Mouse (Mus musculus) CD8-positive naive resting alpha-beta T cell, adult 2 months (primary cell): ENCODE results near the gene Gmppa.

Experiments used
- DNase-seq, 2 experiments: peaks; one replicate each; pipeline ENCODE4 v3.0.0; 2022; ENCODE audit warnings: low read depth in 2 of 2, low spot score in 2 of 2

Gmppa gene

DNA sequence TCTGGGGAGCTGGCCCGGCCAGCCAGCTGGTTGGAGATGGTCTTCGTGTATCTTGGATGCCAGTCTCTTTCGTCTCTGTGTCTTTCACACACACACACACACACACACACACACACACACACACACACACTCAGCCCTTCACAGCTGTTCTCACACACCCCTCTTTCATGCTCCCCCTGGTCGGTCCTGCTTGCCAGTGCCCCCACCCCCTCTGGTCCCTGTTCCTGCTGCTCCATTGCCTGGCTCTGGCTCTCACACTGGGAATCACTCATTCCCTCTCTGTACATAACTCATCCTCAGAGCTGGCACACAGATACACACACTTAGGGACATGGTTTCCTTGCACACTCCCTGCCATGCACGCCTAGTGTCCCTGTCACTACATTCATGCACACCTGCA lies 16.2 kb downstream of the Gmppa start:
- DNase-seq: no peak

- no peak for DNase-seq
Observed at GRCm38 (mm10) chr1:75455433-75455832, 19.7 kb downstream of the Gmppa start.

GRCm38 (mm10) chr1:75455948-75456347 lies 20.2 kb downstream of the Gmppa start:
- no peak for DNase-seq

- no peak for DNase-seq
Observed at GRCm38 (mm10) chr1:75456746-75457564, 21.2 kb downstream of the Gmppa start.

- DNase-seq: no peak
Observed at GRCm38 (mm10) chr1:75457710-75458024, 21.9 kb downstream of the Gmppa start.

DNA sequence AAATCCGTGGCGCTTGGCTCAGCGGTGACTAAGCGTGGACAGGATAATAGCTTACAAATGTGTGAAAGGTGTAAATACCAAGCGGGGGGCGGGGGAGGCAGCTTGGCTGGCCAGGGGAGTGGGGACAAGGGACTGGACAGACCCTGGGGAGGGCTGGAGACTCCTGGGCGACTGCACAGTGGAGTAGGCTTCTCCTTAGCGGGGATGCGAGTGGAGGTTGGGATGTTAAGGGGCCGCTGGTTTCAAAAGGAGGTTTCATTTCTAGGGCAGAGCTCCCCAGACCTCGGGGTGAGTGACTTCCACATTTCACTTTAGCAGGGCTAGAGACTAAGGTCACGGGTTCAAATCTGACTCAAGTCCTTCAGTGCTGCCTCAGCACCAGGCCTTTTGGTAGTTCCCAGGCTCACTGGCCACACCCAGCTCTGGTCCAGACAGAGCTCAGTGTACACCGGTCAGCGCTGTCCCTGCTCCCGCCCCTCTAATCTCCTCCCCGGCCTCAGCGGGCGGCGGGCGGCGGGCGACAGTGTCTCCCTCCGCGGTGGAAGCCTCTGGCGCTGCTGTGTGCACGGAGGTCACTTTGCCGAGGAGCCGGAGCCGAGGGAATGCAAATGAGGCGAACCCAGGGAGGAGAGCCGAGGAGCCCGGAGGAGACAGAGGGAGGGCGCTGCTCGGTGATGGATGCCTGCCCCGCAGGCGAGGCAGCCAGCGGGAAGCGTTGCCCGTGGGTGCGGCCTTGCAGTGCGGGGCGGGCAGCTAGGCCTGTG lies 22.5 kb downstream of the Gmppa start:
- DNase-seq: no peak

- no peak for DNase-seq
Observed at GRCm38 (mm10) chr1:75458789-75459684, 23.3 kb downstream of the Gmppa start.

DNA sequence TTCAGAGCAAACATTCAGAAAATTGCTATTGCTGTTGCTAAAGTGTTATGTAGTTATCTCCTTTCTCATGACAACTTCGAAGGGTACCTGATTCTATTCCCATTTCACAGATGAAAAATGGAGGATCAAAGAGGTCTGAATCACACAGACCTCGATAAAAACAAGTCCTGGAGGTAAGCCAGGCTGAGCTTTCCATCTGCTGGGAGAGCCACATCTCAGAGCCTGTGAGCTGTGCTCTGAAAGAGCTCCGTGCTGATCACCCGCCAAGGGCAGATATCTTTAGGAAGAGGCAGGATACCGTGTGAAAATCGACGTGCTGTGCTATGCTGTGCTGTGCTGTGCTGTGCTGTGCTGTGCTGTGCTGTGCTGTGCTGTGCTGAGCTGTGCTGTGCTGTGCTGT lies 24.6 kb downstream of the Gmppa start:
- DNase-seq: no peak

GRCm38 (mm10) chr1:75462636-75463035 lies 26.9 kb downstream of the Gmppa start:
- DNase-seq: no peak

DNA sequence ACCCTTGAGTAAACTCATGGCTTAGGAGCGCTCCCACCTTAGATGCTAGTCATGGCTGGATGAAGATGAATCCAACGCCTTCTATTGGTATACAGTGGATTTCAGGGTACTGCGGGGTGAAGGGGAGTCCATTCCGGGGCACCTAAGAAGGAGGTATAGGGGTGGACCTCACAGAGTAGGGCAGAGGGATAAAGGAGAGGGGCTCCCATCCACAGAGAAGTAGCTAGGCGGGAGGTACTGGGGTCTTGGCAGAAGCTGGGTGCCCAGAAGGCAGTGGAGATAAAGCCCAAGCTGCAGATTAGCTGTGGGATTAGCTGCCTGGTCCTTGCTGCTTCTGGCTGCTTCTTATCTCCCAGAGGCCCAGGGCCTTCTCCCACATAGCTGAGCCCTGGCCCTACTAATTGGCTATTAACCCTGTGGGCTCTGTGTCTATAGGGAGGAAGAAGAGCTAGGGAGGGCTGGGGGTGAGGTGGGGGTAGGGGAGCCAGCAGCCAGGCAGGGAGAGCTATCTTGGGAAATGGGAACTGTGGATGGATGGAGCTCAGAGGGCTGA lies 28.0 kb downstream of the Gmppa start:
- DNase-seq: no peak

GRCm38 (mm10) chr1:75467215-75467927 lies 31.6 kb downstream of the Gmppa start:
- peak; percentile 58 to 62 for DNase-seq

- DNase-seq: no peak
Observed at GRCm38 (mm10) chr1:75469287-75469825, 33.6 kb downstream of the Gmppa start.

GRCm38 (mm10) chr1:75476441-75476840 lies 40.7 kb downstream of the Gmppa start:
- DNase-seq: no peak

DNA sequence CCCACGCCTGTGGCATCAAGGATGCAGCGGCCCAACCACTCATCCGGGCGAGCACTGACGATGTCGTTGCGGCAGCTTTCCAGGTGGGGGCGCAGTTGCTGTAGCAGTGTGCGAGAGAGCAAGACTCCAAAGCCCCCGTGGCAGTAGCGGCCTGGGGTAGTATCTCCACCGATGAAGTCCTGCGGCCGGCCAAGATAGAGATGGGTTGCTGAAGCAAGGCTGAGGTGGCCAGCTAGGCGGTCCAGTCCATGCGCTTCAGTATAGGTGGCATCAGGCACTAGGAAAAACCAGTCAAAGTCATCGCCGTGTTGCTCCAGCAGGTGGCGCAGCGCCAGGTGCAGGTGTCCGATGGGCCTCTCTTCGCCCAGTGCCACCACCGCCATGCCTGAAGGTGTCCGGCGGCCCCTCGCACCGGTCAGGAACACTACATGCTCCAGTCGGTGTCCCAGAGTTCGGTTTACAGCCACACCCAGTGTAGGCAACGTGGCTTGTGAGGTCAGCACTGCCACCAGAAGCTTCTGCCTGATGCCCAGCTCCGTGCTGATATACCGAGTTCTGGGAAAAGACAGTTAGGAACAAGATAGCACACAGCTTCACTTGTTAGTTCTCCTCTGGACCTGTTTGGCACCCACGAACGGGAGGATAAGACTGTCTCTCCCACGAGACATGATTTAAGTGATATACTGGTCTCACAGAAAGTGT lies 41.7 kb downstream of the Gmppa start:
- peak; percentile 75 to 80 for DNase-seq

GRCm38 (mm10) chr1:75477966-75478290 lies 42.2 kb downstream of the Gmppa start:
- no peak for DNase-seq

- no peak for DNase-seq
Observed at GRCm38 (mm10) chr1:75478497-75478896, 42.8 kb downstream of the Gmppa start.

- DNase-seq: peak; percentile 93 to 95
Observed at GRCm38 (mm10) chr1:75478916-75479634, 43.3 kb downstream of the Gmppa start, which contains the start of the genes Chpf and Tmem198. Chpf (minus strand) TSS chr1:75479307. Tmem198 (plus strand) TSS chr1:75479532.

DNA sequence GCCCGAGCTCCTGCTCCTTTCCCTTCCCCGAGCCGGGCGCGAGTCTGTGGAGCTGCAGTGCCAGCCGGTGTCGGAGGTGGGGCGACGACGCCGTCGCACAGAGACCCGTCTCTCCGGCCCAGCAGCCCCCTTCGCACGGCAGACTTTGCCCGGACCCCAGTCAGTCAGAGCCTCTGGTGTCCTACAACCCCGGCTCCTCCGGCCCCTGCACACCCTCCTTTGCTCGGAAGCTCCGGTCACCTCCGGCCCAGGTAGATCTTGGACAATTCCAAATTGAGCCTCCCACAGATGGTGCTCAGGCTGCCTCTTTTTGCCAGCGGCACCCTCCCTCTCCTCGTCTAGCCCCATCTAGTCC lies 43.9 kb downstream of the Gmppa start:
- DNase-seq: no peak

GRCm38 (mm10) chr1:75480036-75480435 lies 44.3 kb downstream of the Gmppa start:
- DNase-seq: no peak
